Mouse (Mus musculus) cerebellum, postnatal 4 days (tissue): Measurements from ENCODE around the gene Vmn1r82.

ENCODE experiments used
- DNase-seq, 2 experiments: peaks; one replicate each; pipeline ENCODE4 v3.0.0; 2022; ENCODE audit warnings: low spot score in 2 of 2, mixed read lengths in 1 of 2

Gene Vmn1r82

DNA sequence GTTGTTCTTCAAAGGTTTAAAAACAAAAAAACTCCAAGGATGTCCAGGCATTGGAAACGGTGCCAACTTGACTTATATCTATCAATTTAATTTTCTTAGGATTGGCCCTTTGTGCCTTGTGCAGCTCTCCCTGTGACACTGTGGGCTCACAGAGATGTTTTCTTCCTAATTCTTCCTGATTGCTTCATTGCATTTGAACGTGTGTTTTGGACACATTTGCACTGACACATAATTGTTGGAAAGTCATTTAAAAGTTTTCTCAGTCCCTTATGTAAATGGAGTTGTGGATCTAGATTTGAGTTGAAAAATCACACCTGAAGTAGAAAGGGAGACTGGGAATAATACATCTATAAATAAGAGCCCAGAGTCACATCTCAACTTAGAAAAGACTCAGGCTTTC lies at the start of gene Vmn1r82:
TSS of gene Vmn1r82 (plus strand) at position 301 of the 400 bp plus-strand sequence.
- DNase-seq, result no peak

DNA sequence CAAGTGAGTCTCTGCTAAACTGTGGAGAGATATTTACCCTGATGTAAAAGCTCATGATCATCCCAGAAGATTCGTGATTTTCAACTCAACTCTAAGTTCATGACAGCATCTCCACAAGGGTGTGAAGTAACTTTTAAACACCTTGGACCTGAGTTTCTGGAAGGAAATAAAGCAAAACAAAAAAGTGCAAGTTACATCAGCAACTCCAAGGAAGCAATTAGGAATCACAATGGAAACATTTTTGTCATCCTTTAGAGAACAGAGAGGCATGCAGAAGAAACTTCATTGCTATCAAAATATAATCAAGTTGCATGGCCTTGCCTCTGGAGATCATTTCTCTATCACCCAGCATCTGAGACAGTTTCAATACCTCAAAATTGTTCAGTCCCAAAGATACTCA lies 32.1 kb upstream of the Vmn1r82 start, which contains the start of gene Vmn1r81:
TSS of gene Vmn1r81 (minus strand) at position 101 of the 400 bp plus-strand sequence.
- DNase-seq, result no peak

DNA sequence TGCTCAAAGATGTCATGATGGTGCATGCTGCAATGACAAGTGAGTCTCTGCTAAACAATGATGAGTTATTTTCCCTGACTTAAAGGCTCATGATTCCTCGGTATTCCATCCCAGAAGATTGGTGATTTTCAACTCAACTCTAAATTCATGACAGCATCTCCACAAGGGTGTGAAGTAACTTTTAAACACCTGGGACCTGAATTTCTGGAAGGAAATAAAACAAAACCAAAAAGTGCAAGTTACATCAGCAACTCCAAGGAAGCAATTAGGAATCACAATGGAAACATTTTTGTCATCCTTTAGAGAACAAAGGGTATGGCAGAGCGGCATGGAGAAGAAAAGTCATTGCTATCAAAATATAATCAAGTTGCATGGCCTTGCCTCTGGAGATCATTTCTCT lies 29.2 kb downstream of the Vmn1r82 start, which contains the start of gene Vmn1r83:
TSS of gene Vmn1r83 (minus strand) at position 101 of the 400 bp plus-strand sequence.
- DNase-seq, result no peak
